Mouse (Mus musculus) midbrain, embryonic 13.5 days (tissue): ENCODE measurements around the gene Gm49392. TPM values are rescaled to one million over a fixed set of nuclear protein-coding genes. Genes with fewer than 3 reads are reported as not detected.
"Not testable (repeated sequence)": the region's sequence is repeated elsewhere in the genome, so short reads cannot be mapped to it uniquely, and the experiment has no call there.

ENCODE experiments used
- ATAC-seq: fragments of 200-750 bp; cut with Nextera tagmentation; 2 replicates; pipeline ENCODE4 v1.8.0; 2017; ENCODE audit warnings: mild to moderate bottlenecking, moderate TSS enrichment, moderate library complexity
- H3K27ac ChIP-seq: fragments of 300-500 bp; sonication (generic); 2 replicates; pipeline ENCODE4 v1.5.1; 2015; ENCODE audit warnings: inconsistent platforms, mild to moderate bottlenecking, moderate library complexity
- H3K27me3 ChIP-seq: fragments of 300-500 bp; sonication (generic); 2 replicates; pipeline ENCODE4 v1.6.1; 2015; ENCODE audit warnings: mild to moderate bottlenecking, inconsistent platforms
- H3K36me3 ChIP-seq: fragments of 300-500 bp; sonication (generic); 2 replicates; pipeline ENCODE4 v1.6.1; 2015; ENCODE audit warnings: mild to moderate bottlenecking, inconsistent platforms
- H3K4me1 ChIP-seq: fragments of 300-500 bp; sonication (generic); replicated peaks from 2 replicates; pipeline ENCODE4 v1.6.1; 2015; ENCODE audit warnings: inconsistent platforms
- H3K4me2 ChIP-seq: fragments of 300-500 bp; sonication (generic); replicated peaks from 2 replicates; pipeline ENCODE4 v1.6.1; 2015; ENCODE audit warnings: moderate library complexity, mild to moderate bottlenecking, inconsistent platforms
- H3K4me3 ChIP-seq: fragments of 300-500 bp; sonication (generic); replicated peaks from 2 replicates; pipeline ENCODE4 v1.5.1; 2015; ENCODE audit warnings: mild to moderate bottlenecking, inconsistent platforms
- H3K9ac ChIP-seq: fragments of 300-500 bp; sonication (generic); replicated peaks from 2 replicates; pipeline ENCODE4 v1.6.1; 2015; ENCODE audit warnings: mild to moderate bottlenecking, inconsistent platforms
- H3K9me3 ChIP-seq: fragments of 300-500 bp; sonication (generic); 2 replicates; pipeline ENCODE4 v1.6.1; 2016; ENCODE audit warnings: mild to moderate bottlenecking, inconsistent platforms
- WGBS: fragments of 180-500 bp; shearing (Covaris S2); methylation state at CpG from one replicate; pipeline ENCODE4 v1.1.7; 2015; 5-methylcytosine and 5-hydroxymethylcytosine counted together
- polyA plus RNA-seq: library from polyadenylated mRNA; unstranded; fragments of >200 nt; fragmentation: Nextera tagmentation; extraction: Ambion mirVana; gene quantifications from 2 replicates; pipeline ENCODE4 v1.2.1, GENCODE M21; 2015

The Gm49392 gene
- 0.14 TPM in 1 of 2 replicates, not detected in the other for polyA plus RNA-seq

DNA sequence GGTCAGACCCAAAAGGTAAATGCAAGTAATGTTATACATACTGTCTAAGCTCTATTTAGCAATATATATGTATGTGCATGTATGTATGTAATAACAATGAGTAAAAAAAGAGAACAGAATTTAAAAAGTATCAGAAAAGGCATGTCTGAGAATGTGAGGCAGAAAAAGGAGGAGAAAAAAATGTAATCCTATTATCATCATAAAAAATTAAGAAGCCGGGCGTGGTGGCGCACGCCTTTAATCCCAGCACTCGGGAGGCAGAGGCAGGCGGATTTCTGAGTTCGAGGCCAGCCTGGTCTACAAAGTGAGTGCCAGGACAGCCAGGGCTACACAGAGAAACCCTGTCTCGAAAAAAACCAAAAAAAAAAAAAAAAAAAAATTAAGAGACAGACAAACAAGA lies at the start of gene Gm49392:
Gene Gm49392 (minus strand): TSS at position 101 of the 400 bp plus-strand sequence.
- H3K4me1 ChIP-seq, ATAC-seq, H3K36me3 ChIP-seq, H3K27ac ChIP-seq, H3K4me3 ChIP-seq, H3K4me2 ChIP-seq, H3K9ac ChIP-seq, H3K27me3 ChIP-seq, H3K9me3 ChIP-seq: not testable (repeated sequence)
- 86% methylated on average over 8 of the region's 8 CpGs for WGBS

DNA sequence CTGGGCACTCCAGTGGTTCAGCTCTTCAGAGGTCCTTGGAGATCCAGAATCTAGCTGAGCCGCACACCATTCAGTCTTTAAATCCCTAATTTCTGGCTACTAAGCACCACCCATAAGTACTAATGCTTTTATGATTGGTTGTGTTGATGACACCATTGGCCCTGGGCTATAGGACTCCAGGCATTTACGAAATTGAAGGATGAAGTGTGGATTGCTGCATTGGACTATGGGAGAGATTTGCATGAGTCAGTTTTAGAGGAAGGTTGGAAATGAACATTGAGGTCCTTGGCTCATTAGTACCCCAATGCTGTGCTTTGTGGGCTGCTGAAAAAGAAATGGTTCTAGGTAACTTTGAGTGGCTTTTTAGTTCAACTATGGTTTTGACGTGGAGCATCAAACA lies 45.2 kb upstream of the Gm49392 start, which contains the start of gene Tpbpa:
Gene Tpbpa (minus strand): TSS at position 101 of the 400 bp plus-strand sequence.
- not testable (repeated sequence) for H3K36me3 ChIP-seq, H3K27ac ChIP-seq, H3K9ac ChIP-seq, H3K4me3 ChIP-seq, H3K4me2 ChIP-seq, H3K4me1 ChIP-seq, H3K27me3 ChIP-seq, ATAC-seq
- WGBS = 83% methylated on average over 3 of the region's 3 CpGs
- H3K9me3 ChIP-seq = peaks cover 12% of the 10 kb centered on the region

DNA sequence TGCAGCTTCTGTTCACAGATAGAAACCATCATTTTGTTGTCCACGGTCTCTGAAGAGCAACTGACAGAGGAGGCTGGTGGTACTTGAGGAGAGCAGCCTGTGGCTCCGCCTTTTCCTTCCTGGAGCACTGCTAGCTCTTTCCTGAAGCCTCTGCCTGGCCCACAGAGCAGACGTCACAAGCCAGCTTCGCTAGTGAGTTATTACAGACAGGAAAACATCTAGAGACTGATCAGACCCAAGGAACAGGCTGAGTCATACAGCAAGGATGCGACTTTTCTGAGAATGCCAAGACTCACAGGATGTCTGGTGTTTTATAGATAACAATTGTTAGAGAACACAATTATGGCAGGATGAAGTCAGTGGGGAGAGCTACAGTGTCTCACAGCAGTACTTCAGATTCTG lies 39.8 kb upstream of the Gm49392 start, which contains the start of the genes Gm49391 and Ctla2a:
Gene Gm49391 (minus strand): TSS at position 72 of the 402 bp plus-strand sequence.
Gene Ctla2a (minus strand): TSS at position 126 of the 402 bp plus-strand sequence.
- H3K9ac ChIP-seq = no peak within 1 kb of the TSS
- no peak for ATAC-seq
- no peaks in the 10 kb centered on the region for H3K27me3 ChIP-seq
- no peaks in the 10 kb centered on the region for H3K36me3 ChIP-seq
- no peak within 1 kb of the TSS for H3K27ac ChIP-seq
- no peaks in the 10 kb centered on the region for H3K4me1 ChIP-seq
- H3K9me3 ChIP-seq = peaks cover 12% of the 10 kb centered on the region
- no peak within 1 kb of the TSS for H3K4me3 ChIP-seq
- no peak within 1 kb of the TSS for H3K4me2 ChIP-seq
- 64% methylated on average over 5 of the region's 5 CpGs for WGBS

DNA sequence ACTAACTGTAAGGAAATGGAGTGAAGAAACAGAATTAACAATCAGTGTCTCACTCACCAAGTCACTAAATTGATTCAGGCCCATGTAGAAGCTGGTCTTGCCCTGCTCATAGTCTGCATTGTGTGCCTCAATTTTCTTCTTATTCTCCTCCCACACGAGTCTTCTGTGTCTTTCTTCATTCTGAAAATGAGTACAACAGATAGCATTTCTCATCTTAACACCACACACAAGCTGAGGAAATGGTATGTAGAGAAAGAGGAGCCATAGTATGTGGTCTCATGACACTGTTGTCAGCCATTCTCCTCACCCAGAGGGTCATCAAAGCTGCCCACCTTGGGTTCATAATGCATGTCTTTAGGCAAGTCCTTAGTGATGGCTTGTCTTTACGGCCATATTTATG lies 38.8 kb upstream of the Gm49392 start, which contains the start of gene Gm49393:
Gene Gm49393 (minus strand): TSS at position 101 of the 400 bp plus-strand sequence.
- not testable (repeated sequence) for H3K27ac ChIP-seq, H3K36me3 ChIP-seq, H3K4me2 ChIP-seq, H3K27me3 ChIP-seq, ATAC-seq, H3K4me1 ChIP-seq, H3K4me3 ChIP-seq, H3K9ac ChIP-seq
- H3K9me3 ChIP-seq = peaks cover 12% of the 10 kb centered on the region
- 61% methylated on average over 2 of the region's 2 CpGs for WGBS

DNA sequence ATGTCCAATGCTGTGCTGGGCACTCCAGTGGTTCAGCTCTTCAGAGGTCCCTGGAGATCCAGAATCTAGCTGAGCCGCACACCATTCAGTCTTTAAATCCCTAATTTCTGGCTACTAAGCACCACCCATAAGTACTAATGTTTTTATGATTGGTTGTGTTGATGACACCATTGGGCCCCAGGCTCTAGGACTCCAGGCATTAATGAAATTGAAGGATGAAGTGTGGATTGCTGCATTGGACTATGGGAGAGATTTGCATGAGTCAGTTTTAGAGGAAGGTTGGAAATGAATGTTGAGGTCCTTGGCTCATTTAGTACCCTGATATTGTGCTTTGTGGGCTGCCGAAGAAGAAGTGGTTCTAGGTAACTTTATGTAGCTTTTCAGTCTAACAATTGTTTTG lies 8.1 kb upstream of the Gm49392 start, which contains the start of gene Tpbpb:
Gene Tpbpb (minus strand): TSS at position 101 of the 400 bp plus-strand sequence.
- ATAC-seq, H3K27ac ChIP-seq, H3K4me1 ChIP-seq: not testable (repeated sequence)

DNA sequence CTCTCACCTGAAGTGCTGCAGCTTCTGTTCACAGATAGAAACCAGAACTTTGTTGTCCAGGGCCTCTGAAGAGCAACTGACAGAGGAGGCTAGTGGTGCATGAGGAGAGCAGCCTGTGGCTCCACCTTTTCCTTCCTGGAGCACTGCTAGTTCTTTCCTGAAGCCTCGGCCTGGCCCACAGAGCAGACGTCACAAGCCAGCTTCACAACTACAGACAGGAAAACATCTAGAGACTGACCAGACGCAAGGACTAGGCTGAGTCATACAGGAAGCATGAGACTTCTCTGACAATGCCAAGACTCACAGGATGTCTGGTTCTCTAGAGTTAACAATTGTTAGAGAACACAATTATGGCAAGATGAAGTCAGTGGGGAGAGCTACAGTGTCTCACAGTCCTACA lies 634 bp upstream of the Gm49392 start, which contains the start of gene Ctla2b:
Gene Ctla2b (minus strand): TSS at position 120 of the 400 bp plus-strand sequence.
- no peak within 1 kb of the TSS for H3K9ac ChIP-seq
- no peak for ATAC-seq
- no peaks in the 10 kb centered on the region for H3K27me3 ChIP-seq
- H3K4me2 ChIP-seq = no peak within 1 kb of the TSS
- no peak within 1 kb of the TSS for H3K27ac ChIP-seq
- peaks cover 7% of the 10 kb centered on the region for H3K9me3 ChIP-seq
- H3K36me3 ChIP-seq = no peaks in the 10 kb centered on the region
- H3K4me3 ChIP-seq = no peak within 1 kb of the TSS
- H3K4me1 ChIP-seq = no peaks in the 10 kb centered on the region
- WGBS = 93% methylated on average over 3 of the region's 3 CpGs

More for the DNA sequence above, 8.1 kb upstream of the Gm49392 start, which contains the start of gene Tpbpb:
- H3K4me3 ChIP-seq, H3K36me3 ChIP-seq, H3K9ac ChIP-seq, H3K27me3 ChIP-seq, H3K4me2 ChIP-seq: not testable (repeated sequence)
- peaks cover 12% of the 10 kb centered on the region; the same call in 1 of the 2 replicates for H3K9me3 ChIP-seq
- WGBS = 84% methylated on average over 2 of the region's 2 CpGs

DNA sequence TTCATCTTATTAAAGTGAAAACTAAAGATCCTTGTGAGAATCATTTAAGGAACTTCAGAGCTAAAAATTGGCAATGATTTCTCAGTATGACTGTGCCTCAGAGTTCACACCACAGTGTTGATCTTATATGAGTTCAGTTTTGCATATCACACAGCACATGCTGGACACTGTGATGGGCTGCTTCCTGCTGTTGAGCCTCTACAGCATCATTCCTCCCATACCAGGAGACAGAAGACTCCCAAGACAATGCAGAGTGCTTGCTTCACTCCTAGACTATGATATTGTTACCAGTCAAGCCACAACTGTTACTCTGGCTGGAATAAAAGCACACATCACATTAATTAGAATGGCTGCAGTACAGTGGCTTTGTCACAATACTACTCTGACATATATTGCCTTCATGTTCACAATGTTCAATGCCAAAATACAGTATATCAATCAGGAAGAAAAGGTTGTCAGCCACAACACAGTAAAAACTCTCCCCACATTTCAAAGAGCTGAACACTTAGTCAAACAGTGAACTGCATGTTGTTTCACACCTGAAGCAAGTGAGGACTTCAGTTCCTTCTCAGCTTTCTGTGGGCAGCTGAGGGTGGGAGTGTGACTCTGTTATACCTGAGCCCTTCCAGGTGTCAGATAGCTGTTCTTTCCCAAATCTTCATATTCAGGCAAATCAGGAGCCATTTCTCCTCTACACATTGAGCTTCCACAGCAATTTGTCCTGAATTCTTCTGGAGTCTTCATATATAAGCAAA lies 1.1 kb downstream of the Gm49392 start:
- H3K9ac ChIP-seq = no peak overlapping the region
- no peaks in the 10 kb centered on the region for H3K27me3 ChIP-seq
- no peak overlapping the region for H3K27ac ChIP-seq
- H3K4me3 ChIP-seq = no peak overlapping the region
- peaks cover 6% of the 10 kb centered on the region; the same call in 1 of the 2 replicates for H3K9me3 ChIP-seq
- no peaks in the 10 kb centered on the region for H3K4me1 ChIP-seq
- no peaks in the 10 kb centered on the region for H3K36me3 ChIP-seq
- no peak for ATAC-seq
- H3K4me2 ChIP-seq = no peak overlapping the region

DNA sequence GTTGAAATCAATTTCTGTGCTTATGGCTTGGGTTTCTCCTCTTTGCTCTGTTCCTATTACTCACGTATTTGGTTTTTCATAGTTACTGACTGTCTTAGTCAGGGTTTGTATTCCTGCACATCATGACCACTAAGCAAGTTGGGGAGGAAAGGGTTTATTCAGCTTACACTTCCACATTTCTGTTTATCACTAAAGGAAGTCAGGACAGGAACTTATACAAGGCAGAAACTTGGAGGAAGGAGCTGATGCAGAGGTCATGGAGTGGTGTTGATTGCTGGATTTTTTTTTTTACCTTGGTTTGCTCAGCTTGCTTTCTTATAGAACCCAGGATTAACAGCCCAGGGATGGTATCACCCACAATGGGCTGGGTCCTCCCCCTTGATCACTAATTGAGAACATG lies 4.4 kb downstream of the Gm49392 start:
- Histone ChIP-seq H3K36me3 (no peaks in the 10 kb centered on the region), H3K9me3 (peaks cover 6% of the 10 kb centered on the region; the same call in 1 of the 2 replicates), H3K9ac (no peak overlapping the region), H3K27ac (no peak overlapping the region), H3K4me1 (no peaks in the 10 kb centered on the region), H3K4me3 (no peak overlapping the region), H3K27me3 (no peaks in the 10 kb centered on the region), H3K4me2 (no peak overlapping the region)
- WGBS = 79% methylated on average over 1 of the region's 1 CpGs
- ATAC-seq = no peak

DNA sequence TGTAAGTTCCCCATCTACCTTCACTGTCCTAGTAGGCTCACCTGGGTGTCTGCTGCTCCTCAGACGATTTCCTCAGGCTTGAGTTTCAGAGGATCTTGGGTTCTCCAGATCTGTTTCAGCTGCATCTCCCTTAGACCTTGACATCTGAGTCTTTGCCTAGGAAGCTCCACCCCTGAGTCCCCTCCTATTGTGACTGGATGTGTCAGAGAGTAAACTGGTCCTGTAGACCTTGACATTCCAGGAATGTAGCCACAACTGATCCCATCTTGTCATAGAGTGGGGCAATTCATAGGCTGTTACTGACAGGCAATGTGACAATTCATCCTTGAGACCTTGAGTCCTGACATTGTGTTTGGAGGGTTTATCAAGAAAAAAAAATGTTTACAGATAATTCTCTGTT lies 32.4 kb downstream of the Gm49392 start, which contains the start of gene 4930486L24Rik:
Gene 4930486L24Rik (minus strand): TSS at position 195 of the 400 bp plus-strand sequence.
- Histone ChIP-seq H3K4me3 (no peak within 1 kb of the TSS), H3K27me3 (no peaks in the 10 kb centered on the region), H3K36me3 (no peaks in the 10 kb centered on the region), H3K9me3 (no peaks in the 10 kb centered on the region), H3K9ac (no peak within 1 kb of the TSS), H3K27ac (no peak within 1 kb of the TSS), H3K4me2 (no peak within 1 kb of the TSS), H3K4me1 (no peaks in the 10 kb centered on the region)
- ATAC-seq = no peak
- WGBS = 65% methylated on average over 1 of the region's 1 CpGs

DNA sequence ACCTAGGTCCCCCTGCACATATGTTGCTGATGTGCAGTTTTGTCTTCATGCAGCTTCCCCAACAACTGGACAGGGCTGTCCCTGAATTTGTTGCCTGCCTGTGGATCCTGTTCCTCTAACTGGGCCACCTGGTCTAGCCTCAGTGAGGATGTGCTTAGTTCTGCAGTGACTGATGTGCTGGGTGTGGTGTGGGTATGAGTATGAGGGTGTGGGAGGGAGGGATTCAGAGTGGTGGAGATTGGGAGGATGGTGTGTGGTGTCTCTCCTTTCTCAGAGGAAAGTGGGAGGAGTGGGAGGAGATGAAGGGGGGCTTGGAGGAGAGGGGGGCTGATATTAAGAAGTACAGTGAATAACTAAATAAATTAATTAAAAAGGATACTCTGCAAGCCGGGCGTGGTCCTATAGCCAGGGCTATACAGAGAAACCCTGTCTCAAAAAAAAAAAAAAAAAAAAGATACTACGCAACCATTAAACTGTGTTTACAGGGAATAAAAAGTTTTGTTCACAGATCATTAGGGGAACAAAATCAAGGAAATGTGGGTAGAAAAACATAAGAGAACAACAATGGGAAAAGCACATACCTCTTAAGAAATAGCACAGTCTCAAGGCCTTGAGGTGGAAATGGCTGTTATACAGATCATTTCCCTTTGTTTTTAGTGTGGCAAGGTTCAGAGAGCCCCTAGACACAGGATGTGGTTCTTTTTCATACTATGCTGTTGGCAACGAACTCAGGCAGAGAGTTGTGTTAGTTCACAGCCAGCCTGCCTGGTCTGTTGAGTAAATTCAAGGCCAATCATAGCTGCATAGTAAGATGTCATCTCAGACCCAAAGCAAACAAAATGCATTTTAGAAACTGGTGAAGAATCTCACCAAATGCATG lies 48.2 kb downstream of the Gm49392 start:
- Histone ChIP-seq H3K4me1 (no peaks in the 10 kb centered on the region), H3K36me3 (no peaks in the 10 kb centered on the region), H3K4me2 (no peak overlapping the region), H3K9ac (no peak overlapping the region), H3K27me3 (no peaks in the 10 kb centered on the region), H3K27ac (no peak overlapping the region), H3K9me3 (no peaks in the 10 kb centered on the region), H3K4me3 (no peak overlapping the region)
- no peak for ATAC-seq
- WGBS = 86% methylated on average over 4 of the region's 4 CpGs

DNA sequence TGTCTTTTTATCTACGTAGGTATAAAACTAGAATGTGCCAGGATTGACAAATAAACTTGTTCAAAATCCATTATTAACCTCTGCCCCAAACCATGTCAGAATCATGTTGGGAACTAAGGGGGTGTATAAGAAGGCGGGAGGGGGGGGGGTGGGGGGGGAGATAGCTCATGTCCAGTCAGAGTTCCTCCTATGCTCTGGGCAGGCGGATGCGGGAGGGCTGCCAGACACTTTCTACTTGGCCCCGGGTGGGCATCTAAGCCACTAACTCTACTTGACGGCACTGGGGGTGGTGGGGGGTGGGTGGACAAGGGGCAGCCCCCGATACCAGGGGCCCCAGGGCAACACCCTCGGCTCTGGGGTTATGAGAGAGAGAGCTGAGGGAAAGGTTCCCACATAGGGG lies 53.5 kb downstream of the Gm49392 start:
- no peak overlapping the region for H3K4me3 ChIP-seq
- no peak overlapping the region for H3K9ac ChIP-seq
- 90% methylated on average over 8 of the region's 8 CpGs for WGBS
- H3K4me1 ChIP-seq = no peaks in the 10 kb centered on the region
- H3K36me3 ChIP-seq = no peaks in the 10 kb centered on the region
- ATAC-seq = no peak
- H3K4me2 ChIP-seq = no peak overlapping the region
- no peak overlapping the region for H3K27ac ChIP-seq
- H3K27me3 ChIP-seq = no peaks in the 10 kb centered on the region
- H3K9me3 ChIP-seq = no peaks in the 10 kb centered on the region; the same call in 1 of the 2 replicates
